Mouse (Mus musculus) heart, postnatal 14 days (tissue): Measurements from ENCODE around the gene Tent4b. TPM values are rescaled to one million over a fixed set of nuclear protein-coding genes. Genes with fewer than 3 reads are reported as not detected.
"Not testable (repeated sequence)": the region's sequence is repeated elsewhere in the genome, so short reads cannot be mapped to it uniquely, and the experiment has no call there.

Experiments
- DNase-seq, 2 experiments: peaks; one replicate each; pipeline ENCODE4 v3.0.0; 2021 to 2022
- intact Hi-C: fragments of 180-260 bp; cut with DNase I; formaldehyde crosslinking; loops from one replicate; pipeline ENCODE4 v1.15.1; 2025
- long read RNA-seq, 2 experiments: library from polyadenylated mRNA; stranded (forward); transcript quantifications; one replicate each; pipeline ENCODE4 v2.0.0; 2021
- total RNA-seq, 2 experiments: library from RNA; stranded (reverse); gene quantifications; 2 replicates each; pipeline ENCODE4 v1.2.3; 2021

Tent4b gene
- total RNA-seq, result 10 to 100 TPM; 17.6 to 17.8 TPM
- long read RNA-seq, experiment 1, partial matches to known transcripts, result 1 of 5 reads
- long read RNA-seq, experiment 1, other reads (novel, unspliced or antisense), result 4 of 5 reads
- long read RNA-seq, experiment 2, full-length matches to known transcripts, result 4 of 13 reads
- long read RNA-seq, experiment 2, partial matches to known transcripts, result 4 of 13 reads
- long read RNA-seq, experiment 2, other reads (novel, unspliced or antisense), result 5 of 13 reads

DNA sequence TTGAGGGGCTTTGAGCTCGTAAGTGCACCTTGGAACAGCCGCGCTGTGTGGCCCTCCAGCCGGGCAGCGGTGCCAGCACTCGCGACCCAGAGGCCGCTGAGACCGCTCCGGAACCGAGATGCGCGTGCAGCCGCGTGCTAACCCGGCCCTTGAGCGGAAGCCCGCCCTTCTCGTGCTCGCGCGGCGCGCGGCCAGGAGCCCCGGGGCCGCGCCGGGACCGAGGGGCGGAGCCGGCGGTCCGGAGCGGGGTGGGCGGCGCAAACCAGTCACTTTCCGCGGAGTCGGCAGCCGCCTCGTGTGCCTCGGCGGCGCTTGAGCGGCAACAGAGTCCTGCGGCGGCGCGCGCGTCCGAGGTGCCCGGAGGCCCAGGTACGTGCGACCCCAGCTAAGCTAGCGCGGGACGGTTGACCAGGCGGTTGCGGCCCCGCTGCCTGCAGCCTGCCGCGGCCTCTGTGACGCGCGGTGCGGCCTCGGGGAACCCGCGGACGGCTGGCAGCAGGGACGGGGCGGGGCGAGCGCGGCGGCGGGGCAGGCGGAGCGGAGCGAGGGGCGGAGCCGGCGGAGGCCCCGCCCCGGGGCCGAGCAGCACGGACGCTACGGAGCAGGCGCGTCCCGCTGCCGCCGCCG, at the start of gene Tent4b:
Tent4b (plus strand) TSS at position 269 of the 627 bp plus-strand sequence.
- intact Hi-C loops, result loop anchor here (5.0 kb wide), 1 partner anchor 57 kb away; no protein-coding TSS in a partner anchor

DNA sequence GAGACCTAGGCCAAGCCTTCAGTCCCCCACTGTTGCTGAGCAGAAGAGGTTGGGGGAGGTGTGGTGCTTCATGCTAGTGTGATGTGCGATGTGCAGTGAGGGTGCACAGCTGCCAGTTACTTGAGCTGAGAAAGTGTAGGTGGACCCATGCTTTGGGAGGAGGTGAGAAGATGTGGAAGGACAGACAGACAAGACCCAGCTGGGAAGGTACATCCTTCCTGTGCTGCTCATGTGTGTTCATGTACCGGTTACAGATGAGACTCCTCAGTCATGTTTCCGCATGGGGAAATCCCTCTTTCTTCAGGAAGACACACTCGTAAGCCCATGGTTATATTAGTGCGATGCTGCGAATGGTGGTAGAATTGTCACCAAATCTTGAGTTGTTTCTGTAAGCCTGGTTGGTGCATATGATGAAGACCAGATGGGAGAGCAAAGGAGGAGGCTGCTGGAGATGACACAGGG, 48.1 kb upstream of the Tent4b start:
- no peak for DNase-seq
- intact Hi-C loops, result no loop called here

More for the DNA sequence above, at the start of gene Tent4b:
- peak; percentile 96 to 97 for DNase-seq

DNA sequence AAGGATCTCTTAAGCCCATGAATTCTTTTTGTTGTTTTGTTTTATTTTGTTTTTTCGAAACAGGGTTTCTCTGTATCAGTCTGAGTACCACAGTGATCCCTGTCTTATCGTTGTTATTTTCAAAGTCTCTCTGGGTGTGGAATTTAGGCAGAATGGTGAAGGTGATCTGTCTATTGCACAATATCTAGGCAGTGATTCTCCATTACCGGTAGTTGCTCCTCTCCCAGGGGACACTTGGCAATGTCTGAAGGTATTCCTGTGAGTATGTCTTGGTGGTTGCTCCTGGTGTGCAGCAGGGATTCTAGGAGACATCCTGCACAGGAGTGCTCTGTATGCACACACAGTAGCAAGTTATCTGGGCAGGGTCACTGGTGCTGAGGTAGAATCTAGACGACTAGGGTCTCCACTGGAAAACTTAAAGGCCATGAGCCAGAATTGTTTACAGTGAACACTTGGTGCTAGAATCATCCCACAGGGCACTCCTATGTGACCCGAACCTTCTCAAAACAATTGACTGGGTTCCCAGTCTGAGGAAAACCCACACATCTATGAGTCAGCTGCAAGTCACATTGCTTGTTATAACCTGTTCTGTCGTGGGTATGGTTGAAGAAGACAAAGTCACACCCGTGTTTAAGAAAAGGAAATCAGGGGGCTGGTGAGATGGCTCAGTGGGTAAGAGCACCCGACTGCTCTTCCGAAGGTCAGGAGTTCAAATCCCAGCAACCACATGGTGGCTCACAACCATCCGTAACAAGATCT, 38.6 kb upstream of the Tent4b start:
- DNase-seq, result no peak
- intact Hi-C loops, result loop anchor here (5.0 kb wide), 1 partner anchor 82 kb away; no protein-coding TSS in a partner anchor

DNA sequence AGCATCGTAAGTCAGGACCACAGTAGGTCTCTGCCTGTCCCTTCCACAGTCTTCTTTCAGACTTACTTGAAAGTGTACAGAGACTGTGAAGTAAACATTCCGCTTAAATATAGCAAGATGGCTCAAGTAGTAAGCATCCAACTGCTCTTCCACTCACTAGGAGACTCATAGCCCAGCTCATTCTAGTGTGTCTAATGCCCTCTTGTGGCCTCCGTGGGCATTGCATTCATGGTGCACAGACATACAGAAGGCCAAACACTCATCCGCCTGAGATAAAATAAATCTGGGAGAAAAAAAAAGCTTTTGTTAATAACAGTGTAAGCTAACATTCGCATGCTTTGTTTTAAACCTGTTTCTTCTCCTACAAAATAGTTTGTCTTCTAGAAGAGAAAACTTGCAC, 37.6 kb upstream of the Tent4b start:
- DNase-seq, result peak; percentile 60 to 78

DNA sequence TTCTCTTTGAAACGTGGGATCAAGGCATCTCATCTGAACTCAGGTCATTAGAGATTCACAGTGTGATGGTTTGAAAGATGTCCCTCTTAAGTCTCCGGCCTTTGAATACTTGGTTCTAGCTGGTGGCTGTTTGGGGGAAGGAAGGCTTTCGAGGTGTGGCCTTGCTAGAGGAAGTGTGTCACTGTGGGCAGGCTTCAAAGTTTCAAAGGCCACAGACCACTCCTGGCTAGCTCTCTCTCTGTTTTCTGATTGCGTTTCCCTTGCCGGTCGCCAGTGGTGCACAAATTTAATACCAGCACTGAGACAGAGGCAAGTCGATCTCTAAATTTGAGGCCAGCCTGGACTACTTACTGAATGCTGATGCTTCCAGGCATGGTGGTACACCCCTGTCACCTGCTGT, 23.7 kb upstream of the Tent4b start:
- intact Hi-C loops, result no loop called here
- DNase-seq, result no peak

More for the DNA sequence above, 37.6 kb upstream of the Tent4b start:
- intact Hi-C loops, result loop anchor here (5.0 kb wide), 1 partner anchor 81 kb away; no protein-coding TSS in a partner anchor

DNA sequence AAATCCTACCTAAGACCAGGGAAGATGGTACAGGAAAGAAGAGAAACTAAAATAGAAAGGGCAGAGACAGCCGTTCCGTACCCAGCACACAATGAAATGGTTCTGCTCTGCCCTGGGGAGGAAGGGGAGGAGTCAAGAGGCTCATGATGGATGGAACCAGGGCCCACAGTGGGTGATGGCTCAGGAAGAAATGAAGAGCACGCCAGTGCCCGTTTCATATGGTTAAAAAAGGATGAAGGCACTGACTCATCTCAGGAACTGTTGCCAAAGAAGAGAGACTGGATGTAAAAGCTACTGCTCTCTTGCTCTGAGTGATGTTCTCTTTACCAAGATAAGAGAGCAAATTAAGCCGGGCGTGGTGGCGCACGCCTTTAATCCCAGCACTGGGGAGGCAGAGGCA, 21.7 kb upstream of the Tent4b start:
- intact Hi-C loops, result no loop called here
- no peak for DNase-seq

DNA sequence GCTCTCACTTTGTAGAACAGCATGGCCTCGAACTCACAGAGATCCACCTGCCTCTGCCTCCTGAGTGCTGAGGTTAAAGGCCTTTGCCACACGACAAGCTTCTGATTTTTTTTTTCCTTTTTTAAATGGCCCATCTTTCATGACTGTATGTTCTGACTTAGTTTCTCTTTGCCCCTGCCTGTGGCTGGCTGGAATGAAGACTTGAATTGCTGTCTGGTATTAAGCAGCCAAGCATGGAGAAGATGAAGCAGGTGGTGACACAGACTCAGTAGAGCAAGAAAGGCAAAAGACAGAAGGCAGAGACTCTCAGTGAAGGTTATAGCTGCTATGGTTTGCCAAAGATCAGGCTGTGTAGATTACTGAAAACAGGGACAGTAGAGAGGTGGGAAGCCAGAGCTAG, 15.9 kb upstream of the Tent4b start:
- no peak for DNase-seq
- intact Hi-C loops, result no loop called here

DNA sequence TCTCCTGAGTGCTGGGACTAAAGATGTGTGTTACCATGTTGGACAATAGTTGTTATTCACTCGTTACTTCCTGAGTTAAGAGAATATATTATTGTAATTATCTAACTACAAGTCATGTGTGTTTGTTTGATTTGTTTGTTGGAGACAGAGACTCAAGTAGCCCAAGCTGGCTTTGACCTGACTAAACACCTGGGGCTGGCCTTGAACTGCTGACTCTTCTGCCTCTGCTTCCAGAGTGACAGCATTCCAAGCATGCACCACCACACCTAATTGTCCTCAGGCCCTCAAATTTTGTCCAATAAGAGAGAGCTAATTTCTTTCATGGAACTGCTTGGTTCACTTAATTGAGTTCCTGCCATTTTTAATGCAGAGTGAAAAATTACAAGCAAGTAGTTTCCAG, 14.1 kb upstream of the Tent4b start:
- intact Hi-C loops, result no loop called here
- no peak for DNase-seq

DNA sequence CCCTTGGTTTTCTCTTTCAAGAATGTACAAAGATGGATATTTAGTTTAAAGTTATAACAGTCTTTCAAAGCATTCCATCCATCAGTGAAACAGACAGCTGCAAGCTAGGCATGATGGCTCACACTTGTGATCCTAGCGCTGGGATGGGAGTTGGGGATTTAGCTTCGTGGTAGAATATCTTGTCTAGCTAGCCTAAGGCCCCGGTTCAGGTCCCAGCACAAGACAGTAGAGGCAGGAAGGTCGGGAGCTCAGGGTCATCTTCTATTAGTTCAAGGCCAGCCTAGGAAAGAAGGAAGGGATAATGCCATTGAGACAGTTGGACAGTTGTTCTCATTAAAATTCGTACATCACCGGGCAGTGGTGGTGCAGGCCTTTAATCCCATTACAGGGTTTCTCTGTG, 13.3 kb upstream of the Tent4b start:
- no peak for DNase-seq

DNA sequence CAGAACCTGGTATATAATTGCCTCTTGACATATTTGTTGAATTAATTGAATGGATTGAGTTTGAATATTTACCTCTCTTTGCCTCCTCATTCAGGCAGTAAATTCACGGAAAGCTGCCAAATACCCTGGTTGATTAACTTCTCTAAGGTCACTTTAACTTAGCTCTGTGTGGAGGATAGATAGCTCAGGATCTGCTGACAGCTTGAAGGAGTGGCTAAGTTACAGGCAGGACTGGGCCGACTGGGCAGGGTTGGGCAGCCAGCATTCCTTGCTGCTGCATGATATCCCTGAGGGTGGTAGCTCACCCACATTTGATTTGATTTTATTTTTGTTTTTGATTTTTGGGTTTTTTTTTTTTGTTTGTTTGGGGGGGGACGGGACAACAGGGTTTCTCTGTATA, 1.7 kb upstream of the Tent4b start:
- peak in 1 of 2 experiments; percentile 21 for DNase-seq
- intact Hi-C loops, result loop anchor here (5.0 kb wide), 1 partner anchor 55 kb away; no protein-coding TSS in a partner anchor

More for the DNA sequence above, 13.3 kb upstream of the Tent4b start:
- intact Hi-C loops, result no loop called here

DNA sequence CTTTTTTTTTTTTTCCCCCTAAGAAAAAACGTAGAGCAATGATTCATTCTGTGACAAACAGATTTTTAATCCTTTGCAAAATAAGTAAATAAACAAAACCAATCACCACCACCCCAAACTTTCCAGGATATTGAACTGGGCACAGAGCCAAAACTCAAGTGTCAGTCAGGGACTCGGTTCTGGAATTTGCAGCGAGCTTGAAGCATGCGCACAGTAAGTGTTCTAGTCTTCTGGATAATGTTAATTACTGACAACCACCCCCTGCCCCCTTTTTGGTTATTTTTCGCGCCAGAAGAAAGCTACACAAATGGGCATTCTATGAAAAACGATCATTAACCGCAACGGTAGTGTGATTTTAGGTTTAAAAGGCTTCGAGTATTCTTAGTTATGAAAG, 465 bp upstream of the Tent4b start:
- intact Hi-C loops, result loop anchor here (5.0 kb wide), 1 partner anchor 56 kb away; no protein-coding TSS in a partner anchor
- peak; percentile 12 to 51 for DNase-seq

DNA sequence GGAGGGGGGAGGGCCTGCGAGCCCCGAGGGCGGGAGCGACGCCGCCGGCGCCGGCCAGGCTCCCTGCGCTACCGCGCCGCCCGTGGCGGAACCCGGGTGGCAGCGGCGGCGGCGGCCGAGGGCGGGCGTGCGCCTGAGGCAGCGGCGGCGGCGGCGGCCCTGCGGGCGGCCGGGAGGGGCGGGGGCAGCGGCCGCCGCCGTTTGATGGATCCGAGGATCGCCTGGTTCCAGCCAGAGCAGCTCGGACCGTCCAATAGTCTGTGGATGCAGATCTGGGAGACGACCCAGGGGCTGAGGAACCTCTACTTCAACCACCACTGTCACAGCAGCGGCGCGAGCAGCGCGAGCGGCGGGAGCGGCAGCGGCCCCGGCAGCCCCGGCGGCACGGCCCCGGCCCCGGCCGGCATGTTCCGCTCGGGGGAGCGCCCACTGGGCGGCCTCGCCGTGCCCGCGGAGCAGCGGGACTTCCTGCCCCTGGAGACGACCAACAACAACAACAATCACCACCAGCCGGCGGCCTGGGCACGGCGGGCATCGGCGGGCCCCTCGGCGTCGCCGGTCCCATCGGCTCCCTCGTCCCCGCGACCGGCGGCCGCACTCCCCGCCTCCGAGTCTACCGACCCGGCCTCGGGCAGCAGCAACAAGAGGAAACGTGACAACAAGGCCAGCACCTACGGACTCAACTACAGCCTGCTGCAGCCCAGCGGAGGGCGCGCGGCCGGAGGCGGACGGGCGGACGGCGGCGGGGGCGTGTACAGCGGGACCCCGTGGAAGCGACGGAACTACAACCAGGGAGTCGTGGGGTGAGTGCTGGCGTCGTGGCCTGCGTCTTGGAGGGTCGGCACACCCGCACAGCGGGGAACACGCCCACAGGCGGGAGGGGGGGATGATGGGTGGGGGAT, 938 bp downstream of the Tent4b start:
- peak; percentile 25 to 43 for DNase-seq
- intact Hi-C loops, result loop anchor here (2.0 to 5.0 kb wide), 2 partner anchors 37 to 58 kb away; no protein-coding TSS in a partner anchor

DNA sequence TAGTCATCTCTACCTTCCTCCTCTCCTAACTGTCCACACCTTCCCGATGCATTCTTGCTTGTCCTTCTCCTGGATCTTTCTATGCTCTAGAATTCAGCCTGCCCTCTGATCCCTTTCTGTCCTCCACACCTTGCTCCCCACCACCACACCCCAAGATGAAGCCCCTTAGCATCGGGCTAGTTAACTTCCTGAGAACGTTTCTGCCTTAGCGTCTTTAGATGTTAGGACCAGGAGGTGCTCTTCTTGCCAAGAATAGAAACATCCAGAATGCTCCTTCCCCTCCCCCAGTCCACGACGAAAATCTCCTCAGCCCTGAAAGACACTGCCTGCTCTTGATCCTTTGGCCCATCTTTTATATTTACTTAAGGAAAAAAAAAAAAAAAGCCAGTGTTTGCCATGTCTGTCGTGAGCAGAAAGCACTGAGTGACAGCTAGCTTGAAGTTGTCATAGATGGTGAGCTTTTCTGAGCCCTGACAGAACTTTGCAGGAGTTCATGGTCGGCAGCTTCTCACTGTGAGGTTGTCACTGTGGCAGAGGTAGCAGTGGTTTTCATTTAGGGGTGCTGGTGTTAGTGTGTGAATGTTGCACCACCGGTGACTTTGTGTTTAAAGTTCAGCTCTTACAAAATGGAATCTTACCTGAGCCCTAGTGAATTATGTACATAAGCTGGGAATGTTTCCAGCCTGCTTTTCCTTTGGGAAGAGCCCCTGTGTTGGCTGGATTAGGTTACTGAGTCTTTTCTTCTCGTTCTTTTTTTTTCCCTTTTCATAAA, 1.9 kb downstream of the Tent4b start:
- intact Hi-C loops, result loop anchor here (2.0 kb wide), 1 partner anchor 36 kb away; no protein-coding TSS in a partner anchor
- no peak for DNase-seq

DNA sequence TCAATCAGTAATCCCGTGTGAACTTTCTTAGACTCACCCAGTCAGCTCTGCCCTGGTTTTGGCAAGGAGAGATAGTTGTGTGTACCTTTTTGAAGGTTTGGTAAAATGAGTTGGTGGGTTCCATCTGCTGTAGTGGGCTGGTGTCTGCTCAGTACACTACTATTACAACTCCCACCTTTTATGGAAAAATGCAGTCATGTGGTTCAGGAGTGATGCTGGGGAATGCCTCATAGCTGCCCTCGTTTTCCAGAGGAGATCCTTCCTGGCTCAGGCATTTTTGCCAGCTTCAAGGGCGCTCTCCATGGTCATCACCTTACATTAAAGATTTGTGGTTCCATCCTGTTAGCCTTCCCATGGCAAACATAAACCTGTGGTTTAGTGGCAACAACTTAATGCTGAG, 2.6 kb downstream of the Tent4b start:
- intact Hi-C loops, result loop anchor here (2.0 kb wide), 1 partner anchor 35 kb away; no protein-coding TSS in a partner anchor
- no peak for DNase-seq

DNA sequence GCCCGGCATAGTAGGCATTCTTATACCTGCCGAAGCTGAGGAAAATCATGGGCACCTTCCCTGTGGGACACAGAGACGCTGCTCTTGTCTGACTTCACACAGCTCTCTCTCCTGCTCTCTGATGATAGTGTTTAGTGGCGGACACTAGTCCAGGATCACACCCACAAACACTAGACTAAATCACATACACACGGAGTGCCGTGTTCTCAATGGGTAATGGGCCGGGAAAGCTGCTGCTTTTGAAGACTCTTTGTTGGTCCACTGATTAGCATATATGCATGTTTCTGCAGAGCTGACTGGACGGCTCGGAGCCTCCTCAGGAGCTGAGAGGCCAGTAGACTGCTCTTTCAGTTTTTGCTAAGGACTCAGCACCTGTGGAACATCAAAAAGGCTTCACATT, 7.0 kb downstream of the Tent4b start:
- no peak for DNase-seq
- intact Hi-C loops, result no loop called here

DNA sequence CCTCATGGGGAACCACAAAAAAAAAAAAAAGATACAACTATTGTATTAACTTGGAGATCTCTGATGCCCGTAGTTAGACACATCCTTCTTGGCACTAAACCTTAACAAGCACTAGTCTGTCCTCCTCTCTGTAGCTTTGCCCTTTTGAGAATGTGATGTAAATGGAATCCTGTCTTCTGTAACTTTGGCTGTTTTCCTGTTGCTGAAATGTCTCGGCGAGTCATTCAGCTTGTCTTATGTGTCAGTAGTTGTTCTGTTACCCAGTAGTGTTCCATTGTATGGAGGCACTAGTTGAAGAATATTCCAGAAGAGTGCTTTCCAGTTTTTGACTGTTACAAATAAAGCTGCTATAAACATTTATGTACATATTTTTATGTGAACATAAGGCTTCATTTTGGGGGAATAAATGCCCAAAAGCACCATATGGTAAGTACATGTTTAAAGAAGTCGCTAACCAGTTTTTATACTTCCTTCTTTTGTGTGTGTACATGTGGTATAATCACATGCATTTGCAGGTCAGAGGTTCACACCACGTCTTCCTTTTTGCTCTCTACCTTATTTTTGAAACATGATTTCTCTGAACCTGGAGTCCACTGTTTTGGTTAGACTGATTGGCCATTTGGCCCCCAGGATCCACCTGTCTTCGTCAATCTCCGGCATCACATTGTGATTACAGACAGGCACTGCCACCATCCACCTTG, 8.3 kb downstream of the Tent4b start:
- no peak for DNase-seq
- intact Hi-C loops, result no loop called here

DNA sequence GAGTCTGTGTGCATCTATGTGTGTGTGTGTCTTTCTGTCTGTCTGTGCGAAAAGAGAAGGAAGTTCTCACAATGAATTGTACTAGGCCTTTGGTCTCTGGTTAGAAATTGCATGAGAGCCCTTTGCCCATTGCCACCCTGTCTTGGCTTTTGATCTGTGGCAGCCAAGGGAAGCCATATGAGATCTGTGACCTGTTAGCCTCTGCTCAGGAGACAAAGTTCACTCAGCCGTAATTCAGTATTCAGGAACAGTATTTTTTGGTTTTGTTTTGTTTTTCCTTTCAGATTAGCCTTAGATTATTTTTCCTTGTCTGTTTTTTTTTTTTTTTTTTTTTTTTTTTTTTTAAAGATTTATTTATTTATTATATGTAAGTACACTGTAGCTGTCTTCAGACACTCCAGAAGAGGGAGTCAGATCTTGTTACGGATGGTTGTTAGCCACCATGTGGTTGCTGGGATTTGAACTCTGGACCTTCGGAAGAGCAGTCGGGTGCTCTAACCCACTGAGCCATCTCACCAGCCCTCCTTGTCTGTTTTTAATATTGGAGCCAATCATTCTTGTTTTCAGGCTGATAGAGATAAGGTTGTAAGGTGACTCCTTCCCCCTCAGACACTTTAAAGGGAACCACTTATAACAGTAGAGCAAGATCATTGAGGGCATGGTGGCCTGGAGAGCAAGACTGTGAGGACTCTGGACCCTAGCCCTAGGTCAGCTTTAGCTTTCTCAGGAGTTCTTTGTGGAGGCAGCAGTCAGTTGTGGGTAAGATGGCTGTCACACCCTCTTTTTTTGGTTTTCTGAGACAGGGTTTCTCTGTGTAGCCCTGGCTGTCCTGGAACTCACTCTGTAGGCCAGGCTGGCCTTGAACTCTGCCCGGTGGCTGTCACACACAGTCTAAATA, 11.2 kb downstream of the Tent4b start:
- intact Hi-C loops, DNase-seq: not testable (repeated sequence)
